Mouse (Mus musculus) MEL (cell line): ENCODE measurements at regions not wholly inside any gene's neighbourhood (a gene's known extent, or its start where the extent isn't known, plus 50 kb on each side); places are given as distances from the start of the nearest gene placed in this dataset.

ENCODE experiments used
- EP300 ChIP-seq, 2 experiments: IDR thresholded peaks; 2 replicates each; pipeline ENCODE4 v1.6.1; 2011; ENCODE audit warnings: improper control_type of control experiment in 2 of 2, low read length in 2 of 2, low read depth in 1 of 2, mild to moderate bottlenecking in 1 of 2
- POLR2A ChIP-seq, 2 experiments: IDR thresholded peaks; 2 replicates each; pipeline ENCODE4 v1.6.1; 2011 to 2012; ENCODE audit warnings: low read length in 2 of 2, mild to moderate bottlenecking in 2 of 2, control low read depth in 1 of 2, improper control_type of control experiment in 1 of 2, low read depth in 1 of 2, moderate library complexity in 1 of 2; ENCODE audit not compliant: control insufficient read depth in 1 of 2, insufficient read depth in 1 of 2, poor library complexity in 1 of 2
- RAD21 ChIP-seq: IDR thresholded peaks from 2 replicates; pipeline ENCODE4 v1.6.1; 2011; ENCODE audit warnings: mild to moderate bottlenecking, low read depth, low read length, improper control_type of control experiment
- RCOR1 ChIP-seq: IDR thresholded peaks from 2 replicates; pipeline ENCODE4 v1.6.1; 2012; ENCODE audit warnings: low read depth, mild to moderate bottlenecking, inconsistent platforms, low read length, improper control_type of control experiment
- ZNF384 ChIP-seq: IDR thresholded peaks from 2 replicates; pipeline ENCODE4 v1.6.1; 2012; ENCODE audit warnings: low read depth, mild to moderate bottlenecking, inconsistent platforms, low read length, improper control_type of control experiment

GRCm38 (mm10) chr17:4874459-4874858 is 119.7 kb upstream of the Arid1b start:
- no peak for TF ChIP-seq POLR2A (IDR thresholded peaks at IDR 0.05; ENCODE audit: control insufficient read depth in 1 of 2, insufficient read depth in 1 of 2, low read depth in 1 of 2, low read length in 2 of 2, poor library complexity in 1 of 2)
- TF ChIP-seq RAD21 = no peak
- TF ChIP-seq ZNF384 = no peak
- no peak for TF ChIP-seq RCOR1
- no peak for TF ChIP-seq EP300 (IDR thresholded peaks at IDR 0.05; ENCODE audit: low read depth in 1 of 2, low read length in 2 of 2)
